Mouse (Mus musculus) MEL (cell line): Measurements from ENCODE around the gene Mettl23.

Source experiments
- CHD1 ChIP-seq: IDR thresholded peaks from 2 replicates; pipeline ENCODE4 v1.6.1; 2012; ENCODE audit warnings: low read depth, mild to moderate bottlenecking, inconsistent platforms, low read length, improper control_type of control experiment
- CTCF ChIP-seq, 3 experiments: IDR thresholded peaks in 2 of 3; conservative IDR thresholded peaks in 1 of 3; 2 replicates each; pipeline ENCODE4 v1.5.1; 2011 to 2012; ENCODE audit warnings: low read length in 3 of 3, low read depth in 2 of 3, mild to moderate bottlenecking in 2 of 3, improper control_type of control experiment in 1 of 3, inconsistent platforms in 1 of 3, mixed read lengths in 1 of 3, moderate library complexity in 1 of 3; ENCODE audit not compliant: control insufficient read depth in 1 of 3, insufficient read depth in 1 of 3, poor library complexity in 1 of 3, severe bottlenecking in 1 of 3
- EP300 ChIP-seq, 2 experiments: IDR thresholded peaks; 2 replicates each; pipeline ENCODE4 v1.6.1; 2011; ENCODE audit warnings: improper control_type of control experiment in 2 of 2, low read length in 2 of 2, low read depth in 1 of 2, mild to moderate bottlenecking in 1 of 2
- GATA1 ChIP-seq: IDR thresholded peaks from 2 replicates; pipeline ENCODE4 v1.6.1; 2011; ENCODE audit warnings: low read depth, low read length, improper control_type of control experiment
- JUND ChIP-seq: IDR thresholded peaks from 2 replicates; pipeline ENCODE4 v1.6.1; 2011; ENCODE audit warnings: low read depth, mild to moderate bottlenecking, improper control_type of control experiment, low read length
- MEF2A ChIP-seq: IDR thresholded peaks from 2 replicates; pipeline ENCODE4 v1.6.1; 2014; ENCODE audit warnings: low read depth, mild to moderate bottlenecking, inconsistent platforms, low read length, improper control_type of control experiment; ENCODE audit not compliant: poor library complexity, insufficient replicate concordance, severe bottlenecking; ENCODE audit errors: extremely low read depth
- MYB ChIP-seq: IDR thresholded peaks from 2 replicates; pipeline ENCODE4 v1.6.1; 2011; ENCODE audit warnings: mild to moderate bottlenecking, low read depth, low read length, improper control_type of control experiment
- NRF1 ChIP-seq: IDR thresholded peaks from 2 replicates; pipeline ENCODE4 v1.6.1; 2014; ENCODE audit warnings: low read depth, mild to moderate bottlenecking, inconsistent platforms, low read length, improper control_type of control experiment, moderate library complexity; ENCODE audit not compliant: poor library complexity, insufficient read depth, severe bottlenecking
- POLR2A ChIP-seq, 2 experiments: IDR thresholded peaks; 2 replicates each; pipeline ENCODE4 v1.6.1; 2011 to 2012; ENCODE audit warnings: low read length in 2 of 2, mild to moderate bottlenecking in 2 of 2, control low read depth in 1 of 2, improper control_type of control experiment in 1 of 2, low read depth in 1 of 2, moderate library complexity in 1 of 2; ENCODE audit not compliant: control insufficient read depth in 1 of 2, insufficient read depth in 1 of 2, poor library complexity in 1 of 2
- POLR2AphosphoS2 ChIP-seq: IDR thresholded peaks from 2 replicates; pipeline ENCODE4 v1.6.1; 2011; ENCODE audit warnings: low read length, improper control_type of control experiment
- RAD21 ChIP-seq: IDR thresholded peaks from 2 replicates; pipeline ENCODE4 v1.6.1; 2011; ENCODE audit warnings: mild to moderate bottlenecking, low read depth, low read length, improper control_type of control experiment
- SMC3 ChIP-seq: IDR thresholded peaks from 2 replicates; pipeline ENCODE4 v1.6.1; 2011; ENCODE audit warnings: low read depth, low read length, improper control_type of control experiment
- TAL1 ChIP-seq: IDR thresholded peaks from 2 replicates; pipeline ENCODE4 v1.6.1; 2012; ENCODE audit warnings: mild to moderate bottlenecking, inconsistent platforms, low read length, moderate library complexity, mixed read lengths

DNA sequence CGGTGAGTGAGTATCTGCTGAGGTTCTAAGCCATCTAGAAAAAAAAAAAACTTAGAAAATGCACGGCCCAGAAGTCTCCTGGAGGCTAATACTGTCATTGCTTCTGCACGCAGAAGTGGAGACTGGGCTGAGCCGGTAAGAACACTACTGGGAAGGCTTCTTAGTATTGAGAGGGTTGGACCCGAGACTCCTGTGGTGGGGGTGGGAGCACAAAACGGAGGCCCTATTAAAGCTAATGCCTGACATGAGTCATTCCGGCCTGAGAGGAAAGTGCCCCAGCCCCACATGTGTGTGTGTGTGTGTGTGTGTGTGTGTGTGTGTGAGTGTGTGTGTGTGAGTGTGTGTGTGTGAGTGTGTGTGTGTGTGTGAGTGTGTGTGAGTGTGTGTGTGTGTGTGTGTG is 36.0 kb upstream of the Mettl23 start:
- no peak for TF ChIP-seq TAL1
- no peak for TF ChIP-seq POLR2AphosphoS2
- TF ChIP-seq POLR2A (IDR thresholded peaks at IDR 0.05; ENCODE audit: control insufficient read depth in 1 of 2, insufficient read depth in 1 of 2, low read depth in 1 of 2, low read length in 2 of 2, poor library complexity in 1 of 2) = no peak
- TF ChIP-seq CTCF (IDR thresholded peaks at IDR 0.05 in 2 of 3, conservative IDR thresholded peaks at IDR 0.05 in 1 of 3; ENCODE audit: control insufficient read depth in 1 of 3, insufficient read depth in 1 of 3, low read depth in 2 of 3, low read length in 3 of 3, poor library complexity in 1 of 3, severe bottlenecking in 1 of 3) = no peak
- TF ChIP-seq MEF2A = no peak
- no peak for TF ChIP-seq SMC3
- TF ChIP-seq CHD1 = no peak
- TF ChIP-seq EP300 (IDR thresholded peaks at IDR 0.05; ENCODE audit: low read depth in 1 of 2, low read length in 2 of 2) = no peak
- no peak for TF ChIP-seq GATA1
- no peak for TF ChIP-seq MYB
- no peak for TF ChIP-seq RAD21
- TF ChIP-seq NRF1 = no peak
- no peak for TF ChIP-seq JUND
